22 mouse cellular contexts compared by ENCODE assay signal in genomic region chr10:66849681-66850080, GRCm38 (mm10).
A peak's percentile ranks its signal among the peaks of the same experiment; 100 is the strongest.
DNase-seq lines count a peak whose midpoint lies in the region; ATAC-seq and TF ChIP-seq lines count a peak whose summit lies in the region.
"Had no signal": no experiment of that assay in that cellular context is flagged by ENCODE, and none has a peak within 500 bp of the region (broad histone marks: within the 10 kb centered on the region; RNA-seq: fewer than 3 reads in every experiment).

No protein-coding gene starts in this region.

- no peak for DNase-seq in frontal cortex, adult 2 months (ENCODE audit: extremely low spot score in 1 of 2, low spot score in 1 of 2)
- DNase-seq in 3134 (ENCODE audit: extremely low read depth, insufficient read length, low spot score) = peak; percentile 57
- DNase-seq in spleen, postnatal 36 days (ENCODE audit: low spot score in 2 of 2) = no peak
- DNase-seq in heart, postnatal 10 days = no peak
- DNase-seq: cerebellum, adult 9-10 months; forebrain, postnatal 0 days; heart, adult 18-20 months; kidney, adult 2 months; kidney, postnatal 14 days; liver, embryonic 13.5 days; lung, embryonic 14.5 days; lung, postnatal 36 days; right cerebral cortex, postnatal 4 days; thymus, postnatal 14 days had no signal

- no peak overlapping the region for H3ac ChIP-seq in C2C12 (ENCODE audit: control insufficient read depth, insufficient read length, low read depth)

- H3K27ac ChIP-seq in bone marrow macrophage, adult 2 months (ENCODE audit: insufficient read depth, low read depth, low read length) = peak overlapping the region; percentile 92
- H3K27ac ChIP-seq in forebrain, embryonic 15.5 days (replicated peaks) = no peak overlapping the region
- H3K27ac ChIP-seq: embryonic facial prominence, embryonic 12.5 days; limb, embryonic 12.5 days; liver, embryonic 13.5 days had no signal

- H3K27me3 ChIP-seq in C2C12 (ENCODE audit: control insufficient read depth, insufficient read depth, insufficient read length) = no peaks in the 10 kb centered on the region
- no peaks in the 10 kb centered on the region for H3K27me3 ChIP-seq in forebrain, embryonic 15.5 days
- H3K27me3 ChIP-seq: embryonic facial prominence, embryonic 12.5 days; liver, embryonic 13.5 days had no signal

- no peak overlapping the region for H3K4me3 ChIP-seq in C2C12 (ENCODE audit: insufficient read depth, poor library complexity, severe bottlenecking)
- H3K4me3 ChIP-seq in bone marrow macrophage, adult 2 months (ENCODE audit: insufficient read depth, low read length) = no peak overlapping the region
- H3K4me3 ChIP-seq in forebrain, embryonic 15.5 days = no peak overlapping the region
- H3K4me3 ChIP-seq: embryonic facial prominence, embryonic 12.5 days; limb, embryonic 12.5 days; liver, embryonic 13.5 days had no signal

- no peak for TF ChIP-seq POLR2A in bone marrow macrophage, adult 2 months (IDR thresholded peaks at IDR 0.05; ENCODE audit: borderline replicate concordance, low read depth, low read length)

- H3K79me2 ChIP-seq in C2C12 (ENCODE audit: control insufficient read depth, insufficient read depth) = no peaks in the 10 kb centered on the region

- no peaks in the 10 kb centered on the region for H3K79me3 ChIP-seq in C2C12 (ENCODE audit: low read depth)

- H3K9ac ChIP-seq in forebrain, embryonic 15.5 days (replicated peaks) = no peak overlapping the region
- H3K9ac ChIP-seq: embryonic facial prominence, embryonic 12.5 days; forebrain, postnatal 0 days; limb, embryonic 12.5 days; liver, embryonic 13.5 days; lung, embryonic 14.5 days had no signal

- WGBS in forebrain, embryonic 15.5 days = 65% methylated on average over 6 of the region's 6 CpGs

- peak; percentile 48; the same call in 1 of the 2 replicates for ATAC-seq in frontal cortex, adult (ENCODE audit: low TSS enrichment)
- no peak for ATAC-seq in forebrain, embryonic 15.5 days (replicated peaks)
- ATAC-seq: CD4-positive, CD25-positive, alpha-beta regulatory T cell, adult 4 months; forebrain, postnatal 0 days; midbrain, embryonic 16.5 days had no signal

- H3K9me3 ChIP-seq in forebrain, embryonic 15.5 days = no peaks in the 10 kb centered on the region
- H3K9me3 ChIP-seq: embryonic facial prominence, embryonic 12.5 days; limb, embryonic 12.5 days; liver, embryonic 13.5 days had no signal

- H3K4me2 ChIP-seq in forebrain, embryonic 15.5 days (replicated peaks) = no peak overlapping the region
- H3K4me2 ChIP-seq: embryonic facial prominence, embryonic 12.5 days; limb, embryonic 12.5 days; liver, embryonic 13.5 days; lung, embryonic 14.5 days had no signal

- H3K36me3 ChIP-seq in C2C12 (ENCODE audit: control insufficient read depth, insufficient read depth) = no peaks in the 10 kb centered on the region
- H3K36me3 ChIP-seq in forebrain, embryonic 15.5 days = no peaks in the 10 kb centered on the region
- H3K36me3 ChIP-seq: embryonic facial prominence, embryonic 12.5 days; limb, embryonic 12.5 days; liver, embryonic 13.5 days had no signal

- no peak for TF ChIP-seq CTCF in C2C12 (IDR thresholded peaks at IDR 0.05; ENCODE audit: control insufficient read depth, insufficient read depth, insufficient read length)
- TF ChIP-seq CTCF in bone marrow macrophage, adult 2 months (IDR thresholded peaks at IDR 0.05; ENCODE audit: low read depth, low read length) = no peak

- intact Hi-C loops in heart, postnatal 10 days (cut with DNase I) = loop anchor here (5.0 to 10.0 kb wide), 4 partner anchors 58 to 875 kb away; no protein-coding TSS in a partner anchor

- H3K4me1 ChIP-seq in bone marrow macrophage, adult 2 months (ENCODE audit: control insufficient read depth, insufficient read depth, low read length) = peaks cover 56% of the 10 kb centered on the region
- peaks cover 4% of the 10 kb centered on the region; the same call in 1 of the 2 replicates for H3K4me1 ChIP-seq in forebrain, embryonic 15.5 days
- H3K4me1 ChIP-seq: embryonic facial prominence, embryonic 12.5 days; limb, embryonic 12.5 days had no signal

TF ChIP-seq in C2C12, 6 proteins besides CTCF, POLR2A, EP300 and RAD21:
- TF ChIP-seq MYOD1 (IDR thresholded peaks at IDR 0.05; ENCODE audit: control insufficient read depth, insufficient read length, low read depth) (peak; percentile 10), FOSL1 (IDR thresholded peaks at IDR 0.05; ENCODE audit: insufficient read depth, low read length, poor library complexity, severe bottlenecking) (peak; percentile 94), MAX (IDR thresholded peaks at IDR 0.05) (peak; percentile 48), MYOG (IDR thresholded peaks at IDR 0.05; ENCODE audit: control insufficient read depth, extremely low read depth, insufficient read length) (no peak)
